In genomic region chr9:116145231-116145641, GRCm38 (mm10) we compare ENCODE assay signal across 9 mouse cellular contexts. TPM values are rescaled to one million over a fixed set of nuclear protein-coding genes. Genes with fewer than 3 reads are reported as not detected.
A peak's percentile ranks its signal among the peaks of the same experiment; 100 is the strongest.
DNase-seq lines count a peak whose midpoint lies in the region; ATAC-seq and TF ChIP-seq lines count a peak whose summit lies in the region.
"Had no signal": no experiment of that assay in that cellular context is flagged by ENCODE, and none has a peak within 500 bp of the region (broad histone marks: within the 10 kb centered on the region; RNA-seq: fewer than 3 reads in every experiment).

No protein-coding gene starts in this region.

- TF ChIP-seq CTCF in lung, embryonic 14.5 days (IDR thresholded peaks at IDR 0.05; ENCODE audit: low read depth): no peak

- peak; percentile 19 for DNase-seq in midbrain, embryonic 14.5 days
- peak; percentile 68 for DNase-seq in lung, embryonic 14.5 days
- peak; percentile 47 for DNase-seq in telencephalon, adult 2 months (ENCODE audit: low read depth, low spot score)
- no peak for DNase-seq in adrenal gland, postnatal 4 days (ENCODE audit: low spot score in 2 of 2)
- no peak for DNase-seq in cerebellum, postnatal 25 days

- no peaks in the 10 kb centered on the region for H3K36me3 ChIP-seq in midbrain, embryonic 14.5 days (ENCODE audit: control insufficient read depth, insufficient read depth, low read length)
- no peaks in the 10 kb centered on the region for H3K36me3 ChIP-seq in midbrain, embryonic 16.5 days (ENCODE audit: control insufficient read depth, insufficient read depth, low read length)
- no peaks in the 10 kb centered on the region for H3K36me3 ChIP-seq in heart, embryonic 16.5 days (ENCODE audit: control insufficient read depth, insufficient read depth)
- peaks cover 8% of the 10 kb centered on the region for H3K36me3 ChIP-seq in lung, embryonic 14.5 days (ENCODE audit: insufficient read depth)
- H3K36me3 ChIP-seq: midbrain, embryonic 12.5 days had no signal

- no peaks in the 10 kb centered on the region for H3K9me3 ChIP-seq in midbrain, embryonic 14.5 days (ENCODE audit: control insufficient read depth, low read length)
- no peaks in the 10 kb centered on the region for H3K9me3 ChIP-seq in midbrain, embryonic 16.5 days (replicated peaks; ENCODE audit: control insufficient read depth, low read length, poor library complexity, severe bottlenecking)
- H3K9me3 ChIP-seq in heart, embryonic 16.5 days (replicated peaks; ENCODE audit: control insufficient read depth, low read length): no peaks in the 10 kb centered on the region
- no peaks in the 10 kb centered on the region for H3K9me3 ChIP-seq in lung, embryonic 14.5 days (ENCODE audit: low read depth, low read length)
- H3K9me3 ChIP-seq: midbrain, embryonic 12.5 days had no signal

- no peak overlapping the region for H3K4me3 ChIP-seq in midbrain, embryonic 14.5 days (replicated peaks; ENCODE audit: low read depth, low read length)
- no peak overlapping the region for H3K4me3 ChIP-seq in midbrain, embryonic 16.5 days (ENCODE audit: low read depth, low read length)
- H3K4me3 ChIP-seq in heart, embryonic 16.5 days (ENCODE audit: low read length): no peak overlapping the region
- no peak overlapping the region for H3K4me3 ChIP-seq in lung, embryonic 14.5 days (ENCODE audit: low read depth, low read length)
- H3K4me3 ChIP-seq: midbrain, embryonic 12.5 days had no signal

- H3K9ac ChIP-seq in midbrain, embryonic 14.5 days (replicated peaks; ENCODE audit: low read length): no peak overlapping the region
- H3K9ac ChIP-seq in midbrain, embryonic 16.5 days (ENCODE audit: low read depth, low read length): no peak overlapping the region
- 0 out of 2 replicates have a peak overlapping the region, but pooled peaks have one; percentile 3 for H3K9ac ChIP-seq in heart, embryonic 16.5 days (ENCODE audit: low read length)
- no peak overlapping the region for H3K9ac ChIP-seq in lung, embryonic 14.5 days
- H3K9ac ChIP-seq: midbrain, embryonic 12.5 days had no signal

- no peaks in the 10 kb centered on the region for H3K27me3 ChIP-seq in midbrain, embryonic 14.5 days (ENCODE audit: control insufficient read depth, insufficient read depth, low read length)
- no peaks in the 10 kb centered on the region for H3K27me3 ChIP-seq in midbrain, embryonic 16.5 days (ENCODE audit: control insufficient read depth, insufficient read depth, low read depth, low read length)
- H3K27me3 ChIP-seq in heart, embryonic 16.5 days (ENCODE audit: control insufficient read depth, insufficient read depth, low read length): no peaks in the 10 kb centered on the region
- H3K27me3 ChIP-seq in lung, embryonic 14.5 days (ENCODE audit: insufficient read depth, low read length): no peaks in the 10 kb centered on the region
- H3K27me3 ChIP-seq: midbrain, embryonic 12.5 days had no signal

- no peak for ATAC-seq in midbrain, embryonic 14.5 days (ENCODE audit: low FRiP score, low TSS enrichment)
- ATAC-seq in midbrain, embryonic 16.5 days: no peak
- ATAC-seq in heart, embryonic 16.5 days (replicated peaks; ENCODE audit: extremely low read depth, insufficient read depth, low FRiP score): peak; percentile 59
- ATAC-seq in lung, embryonic 14.5 days (ENCODE audit: insufficient read depth): peak; percentile 70; the same call in 1 of the 2 replicates
- ATAC-seq in erythroblast, adult 5-6 weeks (replicated peaks; ENCODE audit: low FRiP score, poor library complexity, severe bottlenecking): no peak

- H3K4me1 ChIP-seq in midbrain, embryonic 14.5 days (ENCODE audit: control insufficient read depth, insufficient read depth, low read length): no peaks in the 10 kb centered on the region
- H3K4me1 ChIP-seq in midbrain, embryonic 16.5 days (ENCODE audit: control insufficient read depth, insufficient read depth, low read length): no peaks in the 10 kb centered on the region
- peaks cover 39% of the 10 kb centered on the region for H3K4me1 ChIP-seq in heart, embryonic 16.5 days (ENCODE audit: control insufficient read depth, insufficient read depth, low read length)
- H3K4me1 ChIP-seq in lung, embryonic 14.5 days (ENCODE audit: insufficient read depth): peaks cover 12% of the 10 kb centered on the region; the same call in 1 of the 2 replicates

- H3K27ac ChIP-seq in midbrain, embryonic 14.5 days (replicated peaks; ENCODE audit: low read depth, low read length): no peak overlapping the region
- no peak overlapping the region for H3K27ac ChIP-seq in midbrain, embryonic 16.5 days (ENCODE audit: low read length)
- H3K27ac ChIP-seq in heart, embryonic 16.5 days (ENCODE audit: low read length): peak overlapping the region; percentile 75
- H3K27ac ChIP-seq in lung, embryonic 14.5 days (ENCODE audit: low read depth): peak overlapping the region; percentile 73; the same call in 1 of the 2 replicates
- H3K27ac ChIP-seq: midbrain, embryonic 12.5 days had no signal

- 69% methylated on average over 10 of the region's 10 CpGs for WGBS in midbrain, embryonic 14.5 days
- WGBS in midbrain, embryonic 16.5 days: 57% methylated on average over 10 of the region's 10 CpGs
- 30% methylated on average over 10 of the region's 10 CpGs for WGBS in heart, embryonic 16.5 days
- 14% methylated on average over 10 of the region's 10 CpGs for WGBS in lung, embryonic 14.5 days

- H3K4me2 ChIP-seq in midbrain, embryonic 14.5 days (ENCODE audit: low read length): no peak overlapping the region
- no peak overlapping the region for H3K4me2 ChIP-seq in midbrain, embryonic 16.5 days (ENCODE audit: low read length)
- 0 out of 2 replicates have a peak overlapping the region, but pooled peaks have one; percentile 10 for H3K4me2 ChIP-seq in heart, embryonic 16.5 days (ENCODE audit: low read depth, low read length)
- H3K4me2 ChIP-seq in lung, embryonic 14.5 days: no peak overlapping the region
- H3K4me2 ChIP-seq: midbrain, embryonic 12.5 days had no signal

RNA-seq across cellular contexts. Expression of gene Tgfbr2, which starts 29.9 kb away (rescaled TPM):
- 3.6 and 10.4 TPM in 2 replicates for polyA plus RNA-seq in midbrain, embryonic 14.5 days (2014; fragmentation: Nextera tagmentation; extraction: Ambion mirVana)
- 7.1 and 7.7 TPM in 2 replicates for polyA plus RNA-seq in midbrain, embryonic 16.5 days (2015; fragmentation: Nextera tagmentation; extraction: Ambion mirVana)
- 23.7 and 24.9 TPM in 2 replicates for polyA plus RNA-seq in heart, embryonic 16.5 days (2015; fragmentation: Nextera tagmentation; extraction: Ambion mirVana)
- 51.3 and 52.3 TPM in 2 replicates for polyA plus RNA-seq in lung, embryonic 14.5 days (2014; fragmentation: Nextera tagmentation; extraction: Ambion mirVana)
- total RNA-seq in erythroblast, adult 5-6 weeks (2015; ENCODE audit: low replicate concordance): 5.8 and 7.5 TPM in 2 replicates
- 2.4 and 4.8 TPM in 2 replicates for total RNA-seq in erythroblast, adult 5-6 weeks (2017; ENCODE audit: low replicate concordance)
- 10 to 100 TPM; 71.8 to 72.1 TPM for total RNA-seq in adrenal gland, postnatal 4 days (2021)

Comparison
In these comparisons a context has a peak if more than half of its experiments do, and no peak if none do; other contexts are left out.
1. ATAC-seq: peak in heart, embryonic 16.5 days (single experiment) and lung, embryonic 14.5 days (single experiment); none in midbrain, embryonic 14.5 days (single experiment), midbrain, embryonic 16.5 days (single experiment) and erythroblast, adult 5-6 weeks (single experiment).
2. DNase-seq: peak in midbrain, embryonic 14.5 days (single experiment), lung, embryonic 14.5 days (single experiment) and telencephalon, adult 2 months (single experiment); none in adrenal gland, postnatal 4 days (0 of 2) and cerebellum, postnatal 25 days (0 of 2).
3. H3K27ac ChIP-seq: peak in heart, embryonic 16.5 days (single experiment) and lung, embryonic 14.5 days (single experiment); none in midbrain, embryonic 14.5 days (single experiment) and midbrain, embryonic 16.5 days (single experiment).